Mouse (Mus musculus) adrenal gland, adult 2 months (tissue): ENCODE results near the gene Stk4. TPM values are rescaled to one million over a fixed set of nuclear protein-coding genes. Genes with fewer than 3 reads are reported as not detected.

ENCODE experiments used
- DNase-seq: peaks from one replicate; pipeline ENCODE4 v3.0.0; 2021
- polyA plus RNA-seq: library from polyadenylated mRNA; depleted of rRNA; stranded (reverse); fragments of >200 nt; gene quantifications from 2 replicates; pipeline ENCODE4 v1.2.3, GENCODE M21; 2012
- total RNA-seq, 2 experiments: library from RNA; stranded (reverse); gene quantifications; 2 replicates each; pipeline ENCODE4 v1.2.3; 2021

Gene Stk4
- total and polyA plus RNA-seq, 3 experiments = 6.4 to 29.5 (median 25.9) TPM

DNA sequence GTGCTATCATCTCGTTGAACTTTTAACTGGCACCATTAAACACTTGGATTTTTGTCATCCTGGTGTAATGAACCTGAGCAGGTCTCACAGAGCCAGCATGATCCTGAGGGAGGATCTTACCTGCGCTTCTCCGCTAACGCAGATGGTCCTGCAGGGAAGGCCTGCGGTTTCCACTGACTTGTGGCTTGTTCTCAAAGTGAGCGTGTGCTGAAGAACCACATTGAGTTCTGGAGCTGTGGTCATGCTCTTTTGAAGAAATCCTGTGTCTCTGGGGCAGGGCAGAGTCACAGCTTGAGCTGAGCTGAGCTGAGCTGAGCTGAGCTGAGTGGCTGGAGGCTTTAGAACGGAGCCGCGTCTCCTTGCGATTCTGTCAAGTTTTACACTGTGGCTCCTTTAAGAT lies 11.5 kb downstream of the Stk4 start:
- no peak for DNase-seq

DNA sequence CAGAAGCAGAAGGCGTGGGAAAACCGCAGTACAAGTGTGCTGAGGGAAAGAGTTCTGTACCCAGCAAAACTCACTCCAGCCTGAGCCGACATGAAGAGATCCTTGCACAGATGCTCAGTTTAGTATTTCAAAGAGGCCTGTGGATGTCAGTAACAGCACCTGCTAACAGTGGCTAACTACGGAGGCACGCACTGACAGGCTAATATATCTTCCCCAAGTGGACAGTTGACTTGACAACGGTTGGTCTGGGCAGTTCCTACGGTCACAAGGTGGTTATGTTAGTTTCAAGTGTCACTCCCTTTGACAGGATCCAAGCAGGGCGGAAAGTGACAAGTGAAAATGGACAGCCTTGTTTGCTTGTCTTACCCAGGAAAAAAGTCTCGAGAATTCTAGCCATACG lies 12.1 kb downstream of the Stk4 start:
- no peak for DNase-seq

DNA sequence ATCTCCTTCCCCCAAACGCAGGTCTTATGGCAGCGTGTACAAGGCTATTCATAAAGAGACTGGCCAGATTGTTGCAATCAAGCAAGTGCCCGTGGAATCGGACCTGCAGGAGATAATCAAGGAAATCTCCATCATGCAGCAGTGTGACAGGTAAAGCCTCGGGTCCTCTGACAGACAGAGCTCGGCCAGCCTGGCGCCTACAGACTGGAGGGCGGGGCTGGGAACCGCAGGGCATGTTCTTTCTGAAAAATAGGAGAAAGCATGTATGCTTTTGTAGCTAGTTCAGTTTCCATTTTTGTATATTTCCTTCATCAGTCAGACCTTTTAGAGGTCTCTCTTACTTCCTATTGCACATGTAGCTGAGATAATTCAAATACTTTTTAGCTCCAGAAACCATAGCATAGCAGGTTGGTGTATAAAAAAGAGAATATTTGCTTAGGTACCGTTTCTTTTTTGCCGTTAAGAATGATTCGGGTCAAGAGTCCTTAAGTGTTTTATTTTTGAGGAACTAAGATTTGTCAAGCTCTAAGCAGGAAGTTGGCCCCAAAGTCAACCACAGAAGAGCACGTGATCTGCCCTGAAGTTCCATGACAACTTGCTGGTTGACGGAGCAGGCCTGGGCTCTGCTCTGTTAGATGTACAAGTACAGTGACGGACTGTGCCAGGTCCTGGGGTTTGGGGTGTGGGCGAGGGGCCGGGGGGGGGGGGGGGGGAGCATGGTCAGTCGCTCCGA lies 13.7 kb downstream of the Stk4 start:
- no peak for DNase-seq

DNA sequence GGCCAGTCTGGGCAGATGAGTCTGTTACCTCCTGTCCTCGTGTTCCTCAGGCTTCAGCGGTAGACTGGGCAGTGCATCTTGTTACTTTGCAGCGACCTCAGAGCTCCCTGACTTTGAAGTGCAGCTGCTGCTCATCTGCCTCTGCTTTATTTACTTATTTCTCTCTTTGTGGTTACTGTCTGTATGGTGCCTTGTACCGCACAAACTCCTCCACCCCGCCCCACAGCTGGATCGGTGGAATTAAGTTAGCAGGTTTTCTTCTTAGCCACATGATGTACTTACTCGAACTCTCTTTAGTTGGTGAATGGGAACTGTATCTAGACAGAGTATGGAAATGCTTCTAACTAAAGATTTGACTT lies 14.2 kb downstream of the Stk4 start:
- DNase-seq = no peak

DNA sequence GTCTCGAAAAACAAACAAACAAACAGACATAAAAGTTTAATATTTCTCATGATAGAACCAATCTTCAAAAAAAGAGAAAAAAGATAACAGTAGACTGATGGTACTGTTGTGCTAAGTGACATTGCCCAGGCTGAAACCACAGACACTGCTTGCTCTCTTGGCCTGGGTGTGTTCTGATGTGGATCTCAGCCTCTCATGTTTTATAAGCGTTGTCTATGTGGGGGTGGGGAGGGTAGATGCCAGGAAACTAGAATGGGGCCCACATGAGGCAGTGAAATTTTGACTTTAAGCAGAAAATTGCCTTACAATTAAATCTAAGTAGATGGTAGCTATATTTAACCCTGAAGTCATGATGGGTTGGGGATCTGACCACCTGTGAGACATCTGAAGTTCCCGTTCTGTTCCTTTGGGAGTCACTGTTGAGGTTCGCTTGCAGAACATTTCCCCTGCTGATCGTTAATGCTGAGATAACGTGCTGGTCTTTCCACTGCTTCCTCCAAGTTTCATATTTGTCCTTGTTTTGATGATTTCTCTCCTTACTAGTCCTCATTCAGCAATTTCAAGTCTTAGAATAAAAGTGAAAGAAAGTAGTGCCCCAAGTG lies 17.4 kb downstream of the Stk4 start:
- no peak for DNase-seq

DNA sequence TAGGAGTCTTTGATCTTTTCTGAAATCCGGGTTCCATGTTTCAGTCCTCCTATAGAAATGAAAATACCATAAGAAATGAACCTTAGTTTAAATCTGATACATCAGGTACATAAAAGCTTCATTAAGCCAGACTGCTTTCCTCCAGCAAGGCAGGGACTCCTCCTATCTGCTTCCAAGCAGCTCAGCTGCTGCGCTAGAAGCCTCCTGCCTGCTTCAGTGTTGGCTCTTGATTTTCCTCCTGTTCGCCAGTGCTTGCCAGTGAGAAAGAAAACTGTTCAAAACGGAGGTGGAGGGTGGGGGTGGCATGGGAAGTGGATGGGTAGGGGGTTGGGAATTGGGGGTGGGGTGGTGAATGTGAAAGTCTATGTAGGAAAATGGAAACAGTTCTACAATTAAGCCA lies 19.4 kb downstream of the Stk4 start:
- DNase-seq = no peak

DNA sequence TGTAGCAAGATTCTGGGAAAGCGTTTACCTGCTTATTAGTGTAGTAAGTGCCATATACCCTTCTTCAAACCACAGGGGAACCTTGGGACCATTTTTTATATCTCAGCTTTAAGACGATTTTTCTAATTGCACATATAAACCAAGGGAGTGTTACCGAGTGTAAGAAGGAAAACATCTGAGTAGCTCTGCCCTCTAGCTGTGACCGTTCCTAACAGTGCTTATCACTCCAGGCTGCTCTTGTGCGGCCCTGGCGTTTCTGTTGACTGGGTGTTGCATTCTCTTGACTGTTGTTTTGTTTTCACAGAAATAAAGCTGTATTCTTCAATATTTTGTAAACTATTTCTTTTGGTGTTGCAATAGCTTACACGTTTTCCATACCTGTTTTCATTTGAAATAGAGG lies 24.0 kb downstream of the Stk4 start:
- DNase-seq = no peak

DNA sequence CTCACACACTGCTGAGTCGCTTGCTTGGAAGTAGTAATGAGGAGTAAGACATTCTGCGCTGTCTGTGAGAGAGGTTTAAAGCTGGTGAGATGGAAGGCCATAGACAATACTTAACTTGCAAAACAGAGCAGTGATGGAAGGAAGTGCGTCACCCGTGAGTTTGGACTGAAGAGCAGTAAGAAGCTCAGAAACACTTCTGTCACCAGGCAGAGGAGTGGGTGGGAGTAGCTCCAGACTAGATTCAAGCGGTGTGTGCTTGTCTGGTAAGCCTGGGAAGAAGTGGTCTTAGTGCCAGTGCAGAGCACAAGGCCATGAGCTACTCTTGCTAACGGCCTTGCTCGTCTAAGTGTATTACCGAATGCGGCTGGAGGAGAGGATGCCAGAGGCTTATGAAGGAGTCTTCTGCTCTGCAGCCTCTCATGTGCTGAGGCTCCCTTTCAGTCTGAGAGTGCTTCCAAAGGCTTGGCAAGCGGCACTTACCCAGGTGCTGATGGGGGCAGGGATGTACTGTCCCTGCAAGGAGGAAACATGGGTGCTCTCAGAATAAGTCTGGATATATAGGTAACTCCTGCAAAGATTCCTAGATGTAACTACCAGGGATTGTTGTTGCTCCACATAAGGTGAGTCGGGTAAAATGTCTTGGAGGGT lies 28.6 kb downstream of the Stk4 start:
- DNase-seq = no peak

DNA sequence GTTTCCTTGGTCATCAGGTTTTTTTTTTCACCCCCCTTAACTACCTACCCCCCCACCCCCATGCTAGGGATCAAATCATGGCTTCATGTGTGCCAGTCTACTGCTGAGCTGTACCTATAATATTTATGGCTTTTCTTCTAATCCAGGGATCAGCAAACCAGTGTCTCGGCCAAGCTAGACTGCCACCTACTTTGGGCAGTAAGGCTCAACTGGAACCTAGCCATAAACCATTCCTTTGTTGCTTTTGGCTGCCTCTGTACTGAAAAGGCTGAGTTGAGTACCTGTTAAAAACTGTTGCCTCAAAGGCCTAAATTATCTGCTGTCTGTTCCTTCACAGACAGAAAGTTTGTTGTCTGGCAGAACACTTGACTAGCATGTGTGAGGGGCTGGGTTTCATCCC lies 31.8 kb downstream of the Stk4 start:
- DNase-seq = no peak

DNA sequence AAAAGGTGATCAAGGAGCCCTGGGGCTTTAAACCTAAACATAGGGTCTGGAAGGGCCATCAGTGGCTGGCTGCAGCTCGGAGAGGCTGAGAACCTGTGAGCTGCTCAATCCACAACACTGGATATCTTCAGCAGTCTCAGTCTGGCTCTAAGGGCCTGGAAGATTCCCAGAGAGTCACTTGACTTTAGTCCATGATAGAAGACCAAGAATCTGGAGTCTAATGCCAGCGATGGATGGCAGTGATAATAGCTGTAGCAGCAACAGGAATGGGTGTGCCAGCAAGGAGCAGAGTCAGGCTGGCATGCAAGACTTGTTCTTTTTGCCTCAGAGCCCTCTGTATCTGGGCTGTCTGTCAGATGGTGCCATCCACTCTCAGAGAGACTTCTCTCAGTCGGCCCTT lies 32.2 kb downstream of the Stk4 start:
- DNase-seq = no peak

DNA sequence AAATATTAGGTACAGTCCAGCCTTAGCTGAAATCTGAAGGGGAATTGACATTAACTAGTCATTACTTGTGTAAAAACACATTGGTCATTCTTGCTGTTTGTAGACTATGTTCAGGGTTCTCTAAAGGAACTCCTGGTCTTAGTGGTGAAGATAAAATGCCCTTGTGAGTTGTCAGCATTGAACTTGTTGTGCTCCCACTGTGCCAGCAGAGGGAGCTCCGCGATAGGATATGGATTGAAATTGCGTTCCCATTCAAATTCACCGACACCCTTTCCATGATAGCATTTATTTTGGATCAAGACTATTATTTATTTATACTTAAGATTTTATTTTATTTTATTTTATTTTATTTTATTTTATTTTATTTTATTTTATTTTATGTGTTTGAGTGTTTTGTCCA lies 33.4 kb downstream of the Stk4 start:
- DNase-seq = peak; percentile 39

DNA sequence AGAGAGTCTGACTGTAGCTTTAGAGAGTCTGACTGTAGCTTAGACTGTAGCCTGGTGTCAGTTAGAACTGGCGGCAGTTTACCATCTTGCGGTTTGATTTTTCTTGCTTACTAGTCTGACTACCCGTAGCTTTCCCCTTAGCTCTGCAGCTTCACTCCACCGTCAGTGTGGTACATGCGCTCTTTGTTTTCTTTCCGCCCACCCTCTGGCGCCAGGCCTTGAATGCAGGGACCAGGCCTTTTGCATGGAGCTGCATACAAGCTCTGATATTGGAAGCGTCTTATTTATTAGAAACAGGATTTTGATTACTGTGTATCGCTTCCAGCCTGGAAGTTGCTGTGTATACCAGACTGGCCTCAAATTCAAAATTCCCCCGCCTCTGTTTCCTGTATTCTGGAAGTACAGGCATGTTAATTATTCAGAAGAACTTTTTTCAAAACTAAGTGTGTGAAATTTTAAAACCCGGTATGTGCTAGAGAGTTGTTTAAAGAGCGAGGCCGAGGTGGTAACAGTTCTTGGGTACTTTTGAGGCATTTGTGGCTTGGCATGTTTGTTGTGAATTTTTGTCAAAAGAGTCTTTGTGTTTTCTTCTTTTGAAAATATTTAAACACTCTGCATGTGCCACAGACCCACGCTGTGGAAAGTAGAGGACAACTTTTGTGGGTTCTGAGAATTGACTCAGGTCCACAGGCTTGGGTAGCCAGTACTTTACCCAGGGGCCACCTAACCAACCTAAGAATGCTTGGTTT lies 36.3 kb downstream of the Stk4 start:
- no peak for DNase-seq

DNA sequence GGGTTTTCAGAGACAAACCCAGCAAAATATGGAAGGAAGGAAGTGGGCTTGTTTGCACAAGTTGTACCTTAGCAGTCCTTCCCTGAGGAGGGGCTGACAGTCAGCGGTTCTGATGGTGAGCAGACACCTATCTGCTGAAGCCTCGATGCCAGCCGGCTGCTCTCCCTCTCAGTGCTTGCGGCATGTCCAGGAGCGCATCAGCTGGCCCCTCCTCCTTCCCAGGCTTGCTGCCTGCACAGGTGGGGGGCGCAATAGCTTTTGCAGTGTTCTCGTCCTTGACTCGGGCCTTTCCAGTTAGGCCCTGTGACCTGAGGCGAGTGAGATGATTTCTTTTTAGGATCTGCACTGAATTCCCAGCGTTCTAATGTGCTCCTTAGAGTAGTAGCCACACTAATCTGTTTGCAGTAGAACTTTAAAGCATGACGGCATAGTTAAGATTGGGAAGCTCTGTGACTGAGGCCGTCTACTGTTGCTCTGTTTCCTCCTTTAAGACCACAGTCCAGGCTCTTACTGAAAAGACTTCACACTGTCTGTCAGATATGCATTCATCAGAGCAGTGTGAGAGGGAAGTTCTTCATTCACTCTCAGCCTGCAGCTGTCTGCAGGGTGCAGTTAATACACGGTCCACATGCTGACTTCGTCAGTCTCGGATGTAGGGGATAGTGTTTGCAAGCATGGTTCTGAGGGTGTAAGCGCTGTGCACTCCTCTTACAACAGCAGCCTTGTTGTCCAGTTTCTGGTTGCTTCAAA lies 37.2 kb downstream of the Stk4 start:
- no peak for DNase-seq

DNA sequence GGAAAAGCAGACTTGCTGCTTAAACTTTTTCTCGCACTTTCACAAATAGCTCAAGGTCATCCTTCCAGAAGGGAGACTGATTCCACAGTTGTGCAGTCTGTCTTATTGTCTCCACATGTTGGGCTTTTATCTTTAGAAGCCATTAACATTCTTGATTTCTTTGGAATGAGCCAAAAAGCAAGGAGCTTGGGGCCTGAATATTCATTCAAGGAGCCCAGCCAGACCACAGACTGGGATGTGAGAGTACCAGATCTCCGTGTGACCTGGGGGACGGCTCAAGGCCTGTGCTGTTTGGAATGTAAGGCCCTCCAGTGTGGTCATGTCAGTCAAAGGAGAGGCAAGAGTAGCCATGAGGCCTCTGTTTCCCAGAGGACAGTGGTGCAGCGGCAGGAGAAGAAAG lies 38.4 kb downstream of the Stk4 start:
- DNase-seq = no peak

DNA sequence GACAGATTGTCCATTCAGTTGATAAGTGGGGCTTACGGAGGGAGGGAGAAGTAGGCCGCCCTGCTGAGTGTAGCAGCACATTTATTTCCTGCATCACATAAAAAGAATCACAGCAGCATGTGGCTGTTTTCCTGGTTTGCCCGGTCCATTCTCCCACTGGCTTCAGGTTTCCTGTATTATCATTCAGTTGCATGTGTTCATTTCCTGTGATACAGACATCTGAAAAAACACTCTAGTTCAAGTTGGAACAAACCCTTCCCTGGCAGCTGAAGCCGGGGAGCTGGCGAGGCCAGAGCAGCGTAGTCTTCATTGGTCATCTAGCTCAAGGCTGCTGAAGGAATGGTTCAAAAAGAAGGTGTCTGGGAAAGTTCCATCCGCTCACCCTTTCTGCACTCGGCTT lies 41.4 kb downstream of the Stk4 start:
- no peak for DNase-seq

DNA sequence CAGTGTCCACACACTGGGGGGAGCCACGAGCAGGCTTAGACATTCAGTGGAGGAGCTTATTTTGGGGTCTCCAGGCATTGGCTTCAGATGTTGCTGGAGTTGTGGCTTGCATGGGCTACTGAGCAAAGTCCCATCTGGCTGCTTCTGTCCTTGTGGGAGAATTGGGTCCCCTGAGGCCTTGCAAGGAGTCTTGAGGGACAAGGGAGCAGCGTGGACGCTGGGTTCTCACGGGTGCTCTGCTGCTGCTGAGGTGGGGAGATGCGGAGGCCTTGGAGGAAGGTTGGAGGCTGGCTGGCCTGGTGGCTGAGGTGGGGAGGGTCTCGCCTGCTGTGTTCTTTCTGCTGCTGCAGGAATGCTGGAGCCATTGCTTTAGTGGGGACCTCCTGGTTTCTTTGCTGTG lies 43.9 kb downstream of the Stk4 start:
- DNase-seq = no peak

DNA sequence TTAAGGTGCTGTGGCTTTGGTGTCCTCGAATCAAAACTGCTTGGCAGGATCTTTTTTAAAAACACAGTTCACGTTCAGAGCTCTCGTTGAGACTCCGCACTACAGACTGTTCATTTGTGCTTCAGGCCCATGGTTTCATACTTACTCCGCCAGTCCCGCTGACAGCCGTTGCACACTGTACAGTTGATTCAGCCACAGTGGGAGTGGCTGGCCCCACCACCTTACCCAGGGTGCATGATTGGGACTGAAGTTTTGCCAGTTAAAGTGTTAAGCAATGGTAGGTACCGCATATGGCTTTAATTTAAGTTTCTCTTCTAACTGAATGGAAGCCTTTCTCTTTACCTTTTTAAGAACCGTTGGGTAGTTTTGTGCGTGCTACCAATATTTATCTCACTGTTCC lies 45.4 kb downstream of the Stk4 start:
- DNase-seq = no peak

DNA sequence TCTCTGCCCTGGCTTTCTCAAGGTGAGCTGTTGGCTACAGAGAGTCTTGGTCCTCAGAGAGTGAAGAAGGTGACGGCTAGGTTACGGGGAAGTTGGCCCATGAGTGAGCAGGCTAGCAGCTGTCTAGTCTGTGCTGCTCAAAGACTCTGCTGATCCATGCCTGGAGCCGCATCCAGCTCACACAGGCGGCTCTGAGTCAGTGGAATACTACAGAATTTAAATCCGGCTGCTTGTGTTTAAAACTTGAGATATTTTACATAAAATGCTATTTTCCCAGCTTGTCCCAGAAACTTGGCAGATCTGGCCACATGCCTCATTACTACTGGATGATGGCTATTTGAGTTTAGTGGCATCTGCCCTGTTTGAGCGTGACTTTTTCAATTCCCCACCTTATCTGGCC lies 49.4 kb downstream of the Stk4 start:
- DNase-seq = no peak

DNA sequence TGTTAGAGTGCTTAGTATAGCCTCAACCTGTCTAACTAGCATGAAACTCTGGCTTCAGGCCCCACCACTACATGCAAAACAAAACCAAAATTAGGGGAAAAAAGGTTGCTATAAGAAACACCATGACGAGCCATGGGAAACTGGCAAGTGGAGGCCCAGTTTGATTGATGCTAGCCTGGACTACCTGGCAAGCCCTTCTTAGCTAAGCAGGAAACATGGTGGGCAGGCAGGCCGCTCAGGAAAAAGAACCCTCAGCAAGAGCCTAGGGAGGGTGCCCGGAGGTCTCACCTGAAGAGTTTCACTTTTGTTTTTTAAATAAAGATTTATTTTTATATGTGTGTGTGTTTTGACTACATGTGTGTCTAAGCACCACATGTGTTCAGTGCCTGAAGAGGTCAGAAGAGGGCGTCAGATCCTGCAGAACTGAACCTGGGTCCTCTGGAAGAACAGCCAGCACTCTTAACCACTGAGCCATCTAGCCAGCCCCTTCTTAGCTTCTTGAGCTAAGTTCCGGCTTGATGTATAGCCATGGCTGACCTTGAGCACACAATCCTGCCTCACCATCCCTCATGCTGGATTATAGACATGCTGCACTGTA lies 53.1 kb downstream of the Stk4 start:
- DNase-seq = no peak

DNA sequence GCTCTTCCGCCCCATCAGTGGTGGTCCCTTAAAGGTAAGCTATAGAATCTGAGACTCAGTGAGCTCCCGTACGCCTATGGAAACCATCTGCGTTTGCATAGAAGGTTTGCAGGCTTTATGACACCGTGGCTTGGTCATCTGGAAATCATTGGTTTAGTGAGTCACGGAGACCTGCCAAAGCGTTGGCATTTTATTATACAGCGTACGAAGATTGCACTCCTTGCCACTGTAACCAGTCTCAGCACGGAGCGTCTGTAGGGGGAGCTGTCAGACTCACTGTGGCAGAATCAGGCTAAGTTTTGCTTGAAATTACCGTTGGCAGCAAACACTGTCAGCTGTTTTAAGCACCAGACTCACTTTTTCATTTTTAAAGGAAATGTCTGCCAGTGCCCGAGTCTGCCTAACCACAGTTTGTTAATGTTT lies 56.4 kb downstream of the Stk4 start:
- peak; percentile 20 for DNase-seq

DNA sequence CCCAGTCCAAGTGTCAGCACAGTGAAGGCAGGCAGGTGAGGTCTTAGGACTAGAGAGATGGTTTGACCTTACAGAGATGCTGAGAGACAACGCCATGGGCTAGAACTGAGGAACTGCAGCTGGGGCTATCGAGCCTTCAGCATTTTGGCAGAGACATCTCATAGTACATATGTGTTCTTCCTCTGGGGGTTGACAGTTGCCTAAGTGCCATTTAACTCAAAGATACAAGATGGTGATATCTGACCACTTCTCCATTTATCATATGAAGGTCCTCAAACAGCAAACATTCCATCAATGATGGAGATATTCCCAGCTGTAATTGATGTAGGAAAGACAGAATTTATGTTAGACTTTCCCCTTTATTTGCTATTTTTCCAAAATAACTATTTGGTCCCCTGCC lies 57.2 kb downstream of the Stk4 start:
- DNase-seq = no peak
